Mouse (Mus musculus): Measurements from ENCODE around the gene Fam13c. TPM values are rescaled to one million over a fixed set of nuclear protein-coding genes. Genes with fewer than 3 reads are reported as not detected.
A peak's percentile ranks its signal among the peaks of the same experiment; 100 is the strongest.

Gene Fam13c
- total RNA-seq, 2 experiments from 2014 or later, result 39.1 to 39.9 TPM

- intact Hi-C loops (cut with DNase I), result no loop called here
- no peak for DNase-seq (ENCODE audit: extremely low spot score in 1 of 2, low spot score in 2 of 2)
Observed at GRCm38 (mm10) chr10:70552531-70552930, 112.2 kb downstream of the Fam13c start.

GRCm38 (mm10) chr10:70563636-70564035, 123.4 kb downstream of the Fam13c start:
- intact Hi-C loops (cut with DNase I), result loop anchor here (5.0 to 10.0 kb wide), 3 partner anchors 246 to 661 kb away; no protein-coding TSS in a partner anchor
- peak; percentile 57 to 70 for DNase-seq (ENCODE audit: extremely low spot score in 1 of 2, low spot score in 2 of 2)

- DNase-seq (ENCODE audit: extremely low spot score in 1 of 2, low spot score in 2 of 2), result no peak
- intact Hi-C loops (cut with DNase I), result no loop called here
Observed at GRCm38 (mm10) chr10:70581556-70582211, 141.4 kb downstream of the Fam13c start.

GRCm38 (mm10) chr10:70584171-70584570, 143.9 kb downstream of the Fam13c start:
- DNase-seq (ENCODE audit: extremely low spot score in 1 of 2, low spot score in 2 of 2), result no peak
- intact Hi-C loops (cut with DNase I), result no loop called here

- intact Hi-C loops (cut with DNase I), result no loop called here
- no peak for DNase-seq (ENCODE audit: extremely low spot score in 1 of 2, low spot score in 2 of 2)
Observed at GRCm38 (mm10) chr10:70586876-70587405, 146.7 kb downstream of the Fam13c start.

GRCm38 (mm10) chr10:70594007-70594406, 153.7 kb downstream of the Fam13c start:
- peak; percentile 13 to 35 for DNase-seq (ENCODE audit: extremely low spot score in 1 of 2, low spot score in 2 of 2)
- intact Hi-C loops (cut with DNase I), result no loop called here

GRCm38 (mm10) chr10:70598081-70598515, 157.8 kb downstream of the Fam13c start:
- intact Hi-C loops (cut with DNase I), result loop anchor here (5.0 kb wide), 2 partner anchors 119 to 214 kb away; no protein-coding TSS in a partner anchor

GRCm38 (mm10) chr10:70598516-70599125, 158.3 kb downstream of the Fam13c start:
- intact Hi-C loops (cut with DNase I), result loop anchor here (5.0 kb wide), 2 partner anchors 119 to 214 kb away; no protein-coding TSS in a partner anchor

More at GRCm38 (mm10) chr10:70598081-70598515, 157.8 kb downstream of the Fam13c start:
- DNase-seq (ENCODE audit: extremely low spot score in 1 of 2, low spot score in 2 of 2), result peak in 1 of 2 experiments; percentile 22

GRCm38 (mm10) chr10:70599126-70599924, 159.0 kb downstream of the Fam13c start:
- intact Hi-C loops (cut with DNase I), result loop anchor here (5.0 kb wide), 2 partner anchors 118 to 213 kb away; no protein-coding TSS in a partner anchor
- peak; percentile 88 to 92 for DNase-seq (ENCODE audit: extremely low spot score in 1 of 2, low spot score in 2 of 2)

More at GRCm38 (mm10) chr10:70598516-70599125, 158.3 kb downstream of the Fam13c start:
- DNase-seq (ENCODE audit: extremely low spot score in 1 of 2, low spot score in 2 of 2), result peak in 1 of 2 experiments; percentile 69

- intact Hi-C loops (cut with DNase I), result loop anchor here (5.0 kb wide), 2 partner anchors 117 to 212 kb away; no protein-coding TSS in a partner anchor
- no peak for DNase-seq (ENCODE audit: extremely low spot score in 1 of 2, low spot score in 2 of 2)
Observed at GRCm38 (mm10) chr10:70599925-70600305, 159.6 kb downstream of the Fam13c start.

Other genes with a start within 250 kb of the Fam13c start
- not detected for gene Mrln, start 235.8 kb upstream of the Fam13c start, total RNA-seq (2021)
- gene Slc16a9, start 195.4 kb upstream of the Fam13c start, total RNA-seq (2021), result 1 to 10 TPM; 4.4 to 5.0 TPM
- 100 to 1,000 TPM; 209 to 221 TPM for gene Phyhipl, start 215.5 kb downstream of the Fam13c start, total RNA-seq (2021)